Mouse (Mus musculus) limb, embryonic 14.5 days (tissue): Measurements from ENCODE around the gene Cd80. TPM values are rescaled to one million over a fixed set of nuclear protein-coding genes. Genes with fewer than 3 reads are reported as not detected.

Source experiments
- ATAC-seq: fragments of 200-750 bp; cut with Nextera tagmentation; 2 replicates; pipeline ENCODE4 v1.8.0; 2017; ENCODE audit warnings: low read depth, moderate number of reproducible peaks, moderate TSS enrichment; ENCODE audit not compliant: low FRiP score
- DNase-seq: peaks from one replicate; pipeline ENCODE4 v3.0.0-alpha.2; 2015; ENCODE audit warnings: low spot score
- H3K27ac ChIP-seq: fragments of 300-500 bp; sonication (generic); replicated peaks from 2 replicates; pipeline ENCODE4 v1.5.1; 2014; ENCODE audit warnings: low read depth, mild to moderate bottlenecking, low read length, moderate library complexity, mixed read lengths
- H3K27me3 ChIP-seq: fragments of 300-500 bp; sonication (generic); 2 replicates; pipeline ENCODE4 v1.6.1; 2014; ENCODE audit warnings: low read length, mixed read lengths; ENCODE audit not compliant: control insufficient read depth, insufficient read depth
- H3K36me3 ChIP-seq: fragments of 300-500 bp; sonication (generic); 2 replicates; pipeline ENCODE4 v1.6.1; 2014; ENCODE audit warnings: mild to moderate bottlenecking, low read length, moderate library complexity, mixed read lengths; ENCODE audit not compliant: control insufficient read depth, insufficient read depth
- H3K4me1 ChIP-seq: fragments of 300-500 bp; sonication (generic); 2 replicates; pipeline ENCODE4 v1.6.1; 2014; ENCODE audit warnings: antibody characterized with exemption, low read length, mixed read lengths; ENCODE audit not compliant: control insufficient read depth, insufficient read depth
- H3K4me2 ChIP-seq: fragments of 300-500 bp; sonication (generic); replicated peaks from 2 replicates; pipeline ENCODE4 v1.6.1; 2014; ENCODE audit warnings: low read depth, mild to moderate bottlenecking, low read length, moderate library complexity; ENCODE audit not compliant: severe bottlenecking
- H3K4me3 ChIP-seq: fragments of 300-500 bp; sonication (generic); replicated peaks from 2 replicates; pipeline ENCODE4 v1.5.1; 2014; ENCODE audit warnings: low read length
- H3K9ac ChIP-seq: fragments of 300-500 bp; sonication (generic); 2 replicates; pipeline ENCODE4 v1.6.1; 2014; ENCODE audit warnings: mild to moderate bottlenecking, low read depth, low read length, moderate library complexity; ENCODE audit not compliant: severe bottlenecking
- H3K9me3 ChIP-seq: fragments of 300-500 bp; sonication (generic); 2 replicates; pipeline ENCODE4 v1.6.1; 2016; ENCODE audit warnings: low read length; ENCODE audit not compliant: control insufficient read depth
- POLR2A ChIP-seq: fragments of 200-500 bp; IDR thresholded peaks from 2 replicates; pipeline ENCODE4 v1.8.0; 2012; ENCODE audit warnings: inconsistent platforms, mild to moderate bottlenecking, moderate library complexity, borderline replicate concordance; ENCODE audit not compliant: insufficient read depth, insufficient read length; ENCODE audit errors: extremely low read depth
- WGBS: fragments of 180-500 bp; shearing (Covaris S2); extraction: QIAGEN DNeasy Blood & Tissue Kit; methylation state at CpG from one replicate; pipeline ENCODE4 v1.1.7; 2014; 5-methylcytosine and 5-hydroxymethylcytosine counted together
- polyA plus RNA-seq, 2 experiments: library from polyadenylated mRNA; depleted of rRNA in 1 of 2; stranded (reverse) in 1 of 2; unstranded in 1 of 2; fragments of >200 nt; fragmentation: Nextera tagmentation in 1 of 2; extraction: Ambion mirVana in 1 of 2; gene quantifications; 2 replicates each; pipeline versions ENCODE4 v1.2.1 to v1.2.3; 2012 to 2014

The Cd80 gene
- polyA plus RNA-seq, 2 experiments: 0.33 to 0.45 TPM

DNA sequence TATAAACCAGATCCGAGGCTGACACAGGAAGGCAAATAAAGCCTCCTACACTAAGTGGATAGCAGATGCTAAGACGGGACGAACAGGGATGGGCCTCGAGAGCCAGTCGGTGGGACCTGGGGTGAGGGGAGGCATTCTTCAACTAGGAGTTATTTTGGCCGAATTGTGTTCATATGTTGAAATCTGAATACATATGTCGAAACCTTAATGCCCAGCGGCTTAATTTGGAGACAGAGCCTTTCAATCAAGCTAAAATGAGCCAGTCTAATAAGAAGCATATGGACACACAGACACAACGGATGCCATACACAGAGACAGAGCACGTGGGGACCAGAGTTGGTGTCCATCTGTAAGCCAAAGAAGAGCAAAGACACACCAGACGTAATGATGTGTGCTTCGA lies 6.9 kb upstream of the Cd80 start:
- no peak overlapping the region for H3K4me3 ChIP-seq
- H3K4me2 ChIP-seq: no peak overlapping the region
- no peaks in the 10 kb centered on the region for H3K27me3 ChIP-seq
- H3K36me3 ChIP-seq: peaks cover 63% of the 10 kb centered on the region
- H3K9me3 ChIP-seq: no peaks in the 10 kb centered on the region
- WGBS: 80% methylated on average over 12 of the region's 12 CpGs
- DNase-seq: no peak
- H3K27ac ChIP-seq: no peak overlapping the region
- no peak for ATAC-seq
- H3K4me1 ChIP-seq: peaks cover 6% of the 10 kb centered on the region; the same call in 1 of the 2 replicates
- H3K9ac ChIP-seq: no peak overlapping the region
- no peak for TF ChIP-seq POLR2A

DNA sequence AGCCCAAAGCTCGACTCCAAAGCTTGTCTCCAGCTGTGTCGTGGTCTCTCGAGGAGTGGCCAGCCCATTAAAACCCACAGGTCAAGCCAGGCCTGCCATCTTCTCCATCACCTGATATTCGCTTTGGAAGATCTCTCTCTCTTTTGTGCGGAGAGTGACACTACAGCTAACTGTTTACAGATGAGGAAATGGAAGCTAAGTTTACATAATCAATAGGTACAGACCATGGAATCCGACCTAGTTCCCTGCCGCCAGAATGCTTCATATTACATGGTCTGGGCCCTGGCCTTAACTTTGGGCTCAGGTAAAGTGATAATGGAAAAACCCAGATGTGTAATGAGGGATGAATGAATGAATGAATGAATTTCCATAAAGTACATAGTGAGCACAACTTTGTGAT lies 4.7 kb upstream of the Cd80 start:
- Histone ChIP-seq H3K4me2 (no peak overlapping the region), H3K27ac (no peak overlapping the region), H3K27me3 (no peaks in the 10 kb centered on the region), H3K9ac (no peak overlapping the region), H3K9me3 (no peaks in the 10 kb centered on the region), H3K4me3 (no peak overlapping the region), H3K36me3 (peaks cover 46% of the 10 kb centered on the region), H3K4me1 (peaks cover 6% of the 10 kb centered on the region; the same call in 1 of the 2 replicates)
- no peak for DNase-seq
- TF ChIP-seq POLR2A: no peak
- 92% methylated on average over 7 of the region's 7 CpGs for WGBS
- no peak for ATAC-seq

DNA sequence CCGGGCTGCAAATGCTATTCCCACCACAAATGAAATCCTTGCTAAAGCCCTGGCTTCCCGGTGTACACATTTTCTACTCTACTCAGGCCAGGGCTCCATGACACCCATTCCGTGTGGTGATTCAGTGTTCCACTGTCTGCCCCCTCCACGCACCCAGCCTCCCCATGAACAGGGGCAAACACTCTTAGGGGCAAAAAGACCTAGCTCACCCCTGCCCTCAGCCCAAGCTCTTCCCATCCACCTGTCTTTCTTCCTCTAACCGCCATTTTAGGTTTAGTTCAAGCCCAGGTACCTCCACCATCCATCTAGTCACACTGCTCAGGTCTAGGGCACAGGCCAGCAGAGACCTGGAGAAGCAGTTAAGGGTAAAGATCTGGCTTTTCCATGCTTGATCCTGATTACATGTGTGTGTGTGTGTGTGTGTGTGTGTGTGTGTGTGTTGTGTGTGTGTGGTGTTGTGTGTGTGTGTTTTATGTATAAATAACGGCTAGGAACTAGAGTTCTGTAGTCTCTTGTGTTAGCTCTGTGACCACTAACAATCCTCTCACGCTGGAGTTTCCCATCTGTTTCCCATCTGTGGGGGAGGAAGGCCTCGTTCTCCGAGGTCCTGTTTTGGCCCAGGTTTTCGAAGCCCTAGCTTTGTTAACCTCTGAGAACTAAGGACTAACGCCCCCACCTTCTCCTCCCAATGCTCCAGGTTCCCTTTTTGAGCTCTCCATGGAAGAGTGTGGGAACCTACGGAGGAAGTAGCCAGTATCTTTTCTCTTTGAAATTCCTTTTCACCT lies 3.7 kb upstream of the Cd80 start:
- peak overlapping the region; percentile 89 for H3K9ac ChIP-seq
- peak overlapping the region; percentile 94 for H3K27ac ChIP-seq
- DNase-seq (peak; percentile 50), ATAC-seq (no peak)
- H3K9me3 ChIP-seq: no peaks in the 10 kb centered on the region
- no peak for TF ChIP-seq POLR2A
- 37% methylated on average over 12 of the region's 12 CpGs for WGBS
- peaks cover 6% of the 10 kb centered on the region; the same call in 1 of the 2 replicates for H3K4me1 ChIP-seq
- H3K36me3 ChIP-seq: peaks cover 36% of the 10 kb centered on the region
- H3K4me2 ChIP-seq: peak overlapping the region; percentile 58
- H3K27me3 ChIP-seq: no peaks in the 10 kb centered on the region
- H3K4me3 ChIP-seq: peak overlapping the region; percentile 66

DNA sequence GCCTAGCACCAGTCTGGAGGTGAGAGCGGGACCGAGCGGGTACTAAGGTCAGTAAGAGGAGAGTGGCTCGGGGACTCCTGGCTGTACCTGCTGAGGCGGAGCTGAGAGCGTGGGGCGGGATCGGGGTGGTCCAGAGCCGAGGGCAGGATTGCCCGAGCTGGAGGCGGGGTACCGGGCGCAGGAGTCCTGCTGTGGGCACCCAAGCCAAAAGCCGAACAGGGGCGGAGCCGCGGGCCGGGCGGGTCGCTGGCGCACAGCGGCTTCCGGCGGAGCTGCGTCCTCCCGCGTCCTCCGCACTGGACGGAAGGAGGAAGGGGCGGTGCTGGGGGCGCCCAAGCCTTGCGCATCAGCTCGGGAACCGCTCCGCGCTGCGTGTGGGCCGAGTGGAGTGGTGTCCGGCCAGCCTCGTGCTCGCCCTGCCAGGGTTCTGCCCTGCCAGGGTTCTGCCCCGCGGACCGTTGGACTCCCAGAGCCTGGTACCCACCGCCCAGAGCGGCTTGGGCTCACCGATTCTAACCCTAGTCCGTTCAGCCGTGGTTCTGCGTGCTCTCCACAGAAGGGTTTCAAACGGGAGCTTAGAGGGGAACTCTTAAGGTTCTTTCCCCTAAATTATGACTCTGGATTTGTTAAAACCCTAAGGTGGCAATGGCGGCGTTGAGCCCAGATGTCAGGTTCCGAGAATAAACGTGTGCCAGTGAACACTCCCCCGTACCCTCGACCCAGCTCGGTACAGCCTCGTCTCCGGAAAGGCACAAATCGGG lies 2.7 kb upstream of the Cd80 start, which contains the start of gene Adprh:
Gene Adprh, minus strand, starts transcription at position 262 of the 761 bp plus-strand sequence.
- Histone ChIP-seq H3K9me3 (no peaks in the 10 kb centered on the region), H3K27me3 (no peaks in the 10 kb centered on the region), H3K4me3 (peak within 1 kb of the TSS; percentile 66), H3K27ac (peak within 1 kb of the TSS; percentile 94), H3K9ac (peak within 1 kb of the TSS; percentile 89), H3K36me3 (peaks cover 26% of the 10 kb centered on the region), H3K4me2 (peak within 1 kb of the TSS; percentile 58), H3K4me1 (peaks cover 6% of the 10 kb centered on the region; the same call in 1 of the 2 replicates)
- TF ChIP-seq POLR2A: peak; percentile 95
- ATAC-seq (peak; percentile 98), DNase-seq (peak; percentile 89)
- under 1% methylated on average over 32 of the region's 61 CpGs for WGBS

DNA sequence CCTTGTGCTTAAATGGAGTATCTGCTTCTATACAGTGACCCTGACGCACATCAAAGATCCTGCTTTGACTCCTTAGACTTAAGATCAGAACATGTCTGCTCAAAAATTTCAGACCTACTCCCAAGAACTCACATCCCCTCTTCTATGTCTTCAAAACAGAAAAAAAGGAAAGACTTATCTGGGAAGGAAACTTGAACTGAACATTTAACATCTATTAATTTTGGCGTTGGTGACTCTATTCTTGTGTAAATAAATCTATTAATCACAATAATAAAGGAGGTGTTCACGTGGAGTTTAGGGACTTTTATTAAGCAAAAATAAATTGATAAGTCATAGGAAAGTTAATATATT lies 2.2 kb upstream of the Cd80 start:
- Histone ChIP-seq H3K9ac (peak overlapping the region; percentile 89), H3K4me1 (peaks cover 6% of the 10 kb centered on the region; the same call in 1 of the 2 replicates), H3K4me3 (peak overlapping the region; percentile 66), H3K27ac (peak overlapping the region; percentile 94), H3K36me3 (peaks cover 21% of the 10 kb centered on the region), H3K4me2 (peak overlapping the region; percentile 58), H3K9me3 (no peaks in the 10 kb centered on the region), H3K27me3 (no peaks in the 10 kb centered on the region)
- WGBS: 25% methylated on average over 3 of the region's 3 CpGs
- DNase-seq (no peak), ATAC-seq (no peak)
- no peak for TF ChIP-seq POLR2A
